Mouse (Mus musculus): ENCODE measurements around the gene Cep162. TPM values are rescaled to one million over a fixed set of nuclear protein-coding genes. Genes with fewer than 3 reads are reported as not detected.

The Cep162 gene
- total and polyA plus RNA-seq, 2 experiments, result 0.29 to 1.9 TPM

DNA sequence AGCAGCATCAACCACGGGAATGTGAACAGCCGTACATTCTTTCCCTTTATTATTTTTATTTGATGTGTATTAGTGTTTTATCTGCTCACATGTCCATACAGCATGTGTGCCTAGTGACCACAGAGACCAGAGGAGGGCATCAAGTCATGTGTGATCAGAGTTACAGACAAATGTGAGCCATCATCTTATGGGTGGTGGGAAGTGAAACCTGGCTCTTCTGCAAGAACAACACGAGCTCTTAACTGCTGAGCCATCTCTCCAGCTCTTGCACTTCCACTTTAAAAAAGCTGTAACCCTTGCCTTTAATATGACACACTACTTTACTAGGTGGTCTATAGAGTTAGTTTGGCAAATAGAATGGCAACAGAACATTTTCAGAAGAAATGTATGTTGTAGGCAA lies 83.8 kb downstream of the Cep162 start:
- peak; percentile 23 for DNase-seq (ENCODE audit: extremely low read depth, low read depth, low spot score)
- no peaks in the 10 kb centered on the region for H3K4me1 ChIP-seq (ENCODE audit: control insufficient read depth, insufficient read depth, low read length)
- no peak overlapping the region for H3K27ac ChIP-seq (replicated peaks; ENCODE audit: insufficient read depth, low read depth, low read length)
- no peaks in the 10 kb centered on the region for H3K36me3 ChIP-seq (ENCODE audit: control insufficient read depth, insufficient read depth, low read length)
- H3K27me3 ChIP-seq (ENCODE audit: control insufficient read depth, insufficient read depth, low read length), result no peaks in the 10 kb centered on the region
- no peak overlapping the region for H3K9ac ChIP-seq (ENCODE audit: low read depth, low read length)
- TF ChIP-seq CTCF (IDR thresholded peaks at IDR 0.05; ENCODE audit: low read depth, low read length) (no peak), POLR2A (IDR thresholded peaks at IDR 0.05; ENCODE audit: extremely low read depth, insufficient read depth, low read length) (no peak)
- H3K4me3 ChIP-seq (ENCODE audit: insufficient read depth, low read depth, low read length), result no peak overlapping the region
- no peaks in the 10 kb centered on the region for H3K79me2 ChIP-seq (ENCODE audit: control insufficient read depth, insufficient read depth, low read length)
- 61% methylated on average over 3 of the region's 3 CpGs for WGBS

- Histone ChIP-seq H3K9ac (ENCODE audit: low read depth, low read length) (no peak overlapping the region), H3K79me2 (ENCODE audit: control insufficient read depth, insufficient read depth, low read length) (no peaks in the 10 kb centered on the region), H3K4me3 (ENCODE audit: insufficient read depth, low read depth, low read length) (no peak overlapping the region), H3K36me3 (ENCODE audit: control insufficient read depth, insufficient read depth, low read length) (no peaks in the 10 kb centered on the region), H3K27ac (replicated peaks; ENCODE audit: insufficient read depth, low read depth, low read length) (no peak overlapping the region), H3K4me1 (ENCODE audit: control insufficient read depth, insufficient read depth, low read length) (no peaks in the 10 kb centered on the region), H3K27me3 (ENCODE audit: control insufficient read depth, insufficient read depth, low read length) (no peaks in the 10 kb centered on the region)
- no peak for DNase-seq (ENCODE audit: extremely low read depth, low read depth, low spot score)
- WGBS, result 90% methylated on average over 3 of the region's 3 CpGs
- TF ChIP-seq CTCF (IDR thresholded peaks at IDR 0.05; ENCODE audit: low read depth, low read length), result no peak
These were observed 84.4 kb downstream of the Cep162 start for GRCm38 (mm10) chr9:87170891-87171290.

GRCm38 (mm10) chr9:87169144-87169543 lies 86.2 kb downstream of the Cep162 start:
- Histone ChIP-seq H3K36me3 (ENCODE audit: control insufficient read depth, insufficient read depth, low read length) (no peaks in the 10 kb centered on the region), H3K27ac (replicated peaks; ENCODE audit: insufficient read depth, low read depth, low read length) (no peak overlapping the region), H3K4me3 (ENCODE audit: insufficient read depth, low read depth, low read length) (no peak overlapping the region), H3K9ac (ENCODE audit: low read depth, low read length) (no peak overlapping the region), H3K27me3 (ENCODE audit: control insufficient read depth, insufficient read depth, low read length) (0 out of 2 replicates have a peak, but pooled peaks cover 2% of the 10 kb centered on the region), H3K79me2 (ENCODE audit: control insufficient read depth, insufficient read depth, low read length) (no peaks in the 10 kb centered on the region), H3K4me1 (ENCODE audit: control insufficient read depth, insufficient read depth, low read length) (no peaks in the 10 kb centered on the region)
- no peak for DNase-seq (ENCODE audit: extremely low read depth, low read depth, low spot score)
- WGBS, result 83% methylated on average over 12 of the region's 12 CpGs
- TF ChIP-seq POLR2A (IDR thresholded peaks at IDR 0.05; ENCODE audit: extremely low read depth, insufficient read depth, low read length) (no peak), CTCF (IDR thresholded peaks at IDR 0.05; ENCODE audit: low read depth, low read length) (no peak)

GRCm38 (mm10) chr9:87168051-87168450 lies 87.3 kb downstream of the Cep162 start:
- Histone ChIP-seq H3K27ac (replicated peaks; ENCODE audit: insufficient read depth, low read depth, low read length) (no peak overlapping the region), H3K79me2 (ENCODE audit: control insufficient read depth, insufficient read depth, low read length) (no peaks in the 10 kb centered on the region), H3K4me3 (ENCODE audit: insufficient read depth, low read depth, low read length) (no peak overlapping the region), H3K27me3 (ENCODE audit: control insufficient read depth, insufficient read depth, low read length) (0 out of 2 replicates have a peak, but pooled peaks cover 2% of the 10 kb centered on the region), H3K36me3 (ENCODE audit: control insufficient read depth, insufficient read depth, low read length) (no peaks in the 10 kb centered on the region), H3K4me1 (ENCODE audit: control insufficient read depth, insufficient read depth, low read length) (no peaks in the 10 kb centered on the region), H3K9ac (ENCODE audit: low read depth, low read length) (no peak overlapping the region)
- no peak for TF ChIP-seq CTCF (IDR thresholded peaks at IDR 0.05; ENCODE audit: low read depth, low read length)
- TF ChIP-seq POLR2A (IDR thresholded peaks at IDR 0.05; ENCODE audit: extremely low read depth, insufficient read depth, low read length), result no peak
- 63% methylated on average over 3 of the region's 3 CpGs for WGBS
- no peak for DNase-seq (ENCODE audit: extremely low read depth, low read depth, low spot score)

DNA sequence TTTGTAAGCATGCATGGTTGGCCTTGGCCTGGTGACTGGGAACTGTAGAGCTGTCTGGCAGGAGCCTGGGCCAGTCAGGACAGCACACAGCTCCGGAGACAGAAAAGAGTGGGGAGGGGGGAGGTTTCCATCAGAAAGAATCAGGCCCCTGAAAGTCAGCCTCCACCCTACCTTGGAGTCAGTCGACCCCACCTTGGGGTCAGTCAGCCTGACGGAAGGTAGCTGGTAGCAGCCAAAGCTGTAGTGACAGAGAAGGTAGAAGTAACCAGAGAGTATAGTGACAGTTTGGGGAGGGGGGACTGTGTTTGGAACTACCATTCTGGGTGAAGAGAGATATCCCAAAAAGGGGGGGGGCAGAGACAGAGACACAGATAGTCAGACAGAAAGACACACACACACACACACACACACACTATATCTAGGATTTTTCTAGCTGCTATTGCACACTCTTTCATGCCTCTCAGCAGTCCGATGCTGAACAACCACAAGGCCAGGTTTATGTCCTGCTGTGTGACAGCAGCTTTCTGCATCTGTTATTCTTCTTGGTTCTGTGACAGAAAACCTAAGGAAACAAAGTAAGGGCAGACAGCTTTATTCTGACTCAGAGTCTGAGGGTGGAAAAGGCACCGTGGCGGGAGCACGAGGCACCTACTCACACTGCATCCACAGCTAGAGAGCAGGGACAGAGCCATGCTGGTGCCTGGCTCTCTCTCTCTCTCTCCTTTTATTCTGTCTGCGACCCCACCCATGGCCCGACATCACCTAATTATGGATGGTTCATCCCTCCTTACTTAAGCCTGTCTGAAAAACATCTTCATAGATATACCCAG lies 88.1 kb downstream of the Cep162 start:
- Histone ChIP-seq H3K27ac (replicated peaks; ENCODE audit: insufficient read depth, low read depth, low read length) (no peak overlapping the region), H3K4me3 (ENCODE audit: insufficient read depth, low read depth, low read length) (no peak overlapping the region), H3K27me3 (ENCODE audit: control insufficient read depth, insufficient read depth, low read length) (0 out of 2 replicates have a peak, but pooled peaks cover 2% of the 10 kb centered on the region), H3K36me3 (ENCODE audit: control insufficient read depth, insufficient read depth, low read length) (no peaks in the 10 kb centered on the region), H3K9ac (ENCODE audit: low read depth, low read length) (no peak overlapping the region), H3K79me2 (ENCODE audit: control insufficient read depth, insufficient read depth, low read length) (no peaks in the 10 kb centered on the region), H3K4me1 (ENCODE audit: control insufficient read depth, insufficient read depth, low read length) (no peaks in the 10 kb centered on the region)
- no peak for DNase-seq (ENCODE audit: extremely low read depth, low read depth, low spot score)
- 78% methylated on average over 9 of the region's 9 CpGs for WGBS
- no peak for TF ChIP-seq POLR2A (IDR thresholded peaks at IDR 0.05; ENCODE audit: extremely low read depth, insufficient read depth, low read length)

DNA sequence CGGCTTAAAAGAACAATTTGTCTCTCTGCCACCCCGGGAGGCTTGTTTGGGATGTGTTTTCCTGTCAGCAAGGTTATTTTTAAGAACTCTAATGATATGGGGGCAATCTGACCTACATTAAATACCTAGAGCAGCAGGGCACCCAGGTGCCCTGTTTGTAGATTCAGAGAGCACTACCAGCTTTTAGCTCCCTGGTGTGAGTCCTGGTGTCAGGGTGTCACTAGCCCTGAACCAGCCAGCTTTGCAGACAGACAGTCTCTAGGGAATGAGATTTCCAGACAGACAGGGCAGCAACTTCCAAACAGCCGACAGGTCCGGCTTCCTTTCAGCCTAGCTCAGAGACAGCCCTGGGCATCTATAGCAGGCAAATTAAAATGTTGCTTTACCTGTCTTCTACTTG lies 92.8 kb downstream of the Cep162 start:
- H3K36me3 ChIP-seq (ENCODE audit: control insufficient read depth, insufficient read depth, low read length), result no peaks in the 10 kb centered on the region
- H3K4me1 ChIP-seq (ENCODE audit: control insufficient read depth, insufficient read depth, low read length), result no peaks in the 10 kb centered on the region
- H3K4me3 ChIP-seq (ENCODE audit: insufficient read depth, low read depth, low read length), result no peak overlapping the region
- H3K79me2 ChIP-seq (ENCODE audit: control insufficient read depth, insufficient read depth, low read length), result no peaks in the 10 kb centered on the region
- DNase-seq (ENCODE audit: extremely low read depth, low read depth, low spot score), result no peak
- no peak overlapping the region for H3K9ac ChIP-seq (ENCODE audit: low read depth, low read length)
- no peak overlapping the region for H3K27ac ChIP-seq (replicated peaks; ENCODE audit: insufficient read depth, low read depth, low read length)
- no peak for TF ChIP-seq POLR2A (IDR thresholded peaks at IDR 0.05; ENCODE audit: extremely low read depth, insufficient read depth, low read length)
- TF ChIP-seq CTCF (IDR thresholded peaks at IDR 0.05; ENCODE audit: low read depth, low read length), result no peak
- H3K27me3 ChIP-seq (ENCODE audit: control insufficient read depth, insufficient read depth, low read length), result 0 out of 2 replicates have a peak, but pooled peaks cover 2% of the 10 kb centered on the region
- WGBS, result 74% methylated on average over 4 of the region's 4 CpGs
